Mouse (Mus musculus): ENCODE data around the gene Spcs3. TPM values are rescaled to one million over a fixed set of nuclear protein-coding genes. Genes with fewer than 3 reads are reported as not detected.
"Not testable (repeated sequence)": the region's sequence is repeated elsewhere in the genome, so short reads cannot be mapped to it uniquely, and the experiment has no call there.

Gene Spcs3
- polyA plus RNA-seq, 1 experiment from 2014 or later: 122 TPM

DNA sequence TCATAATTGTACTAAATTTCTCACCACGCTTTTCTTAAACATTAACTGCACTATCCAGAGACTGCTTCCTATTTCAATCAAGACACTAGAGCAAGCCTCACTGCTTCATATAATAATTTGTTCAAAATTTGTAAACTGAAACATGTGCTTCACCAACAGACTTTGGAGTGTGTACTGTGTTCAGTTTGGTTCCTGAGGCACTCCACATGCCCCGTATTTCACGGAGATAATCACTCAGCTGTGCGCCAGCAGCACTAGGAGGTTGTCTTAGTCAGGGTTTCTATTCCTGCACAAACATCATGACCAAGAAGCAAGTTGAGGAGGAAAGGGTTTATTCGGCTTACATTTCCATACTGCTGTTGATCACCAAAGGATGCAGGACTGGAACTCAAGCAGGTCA lies 17.6 kb downstream of the Spcs3 start:
- H3K36me3 ChIP-seq (ENCODE audit: control insufficient read depth, insufficient read depth, low read length); ATAC-seq (replicated peaks; ENCODE audit: low FRiP score); H3K4me1 ChIP-seq (replicated peaks; ENCODE audit: control insufficient read depth, insufficient read depth, low read length); H3K4me3 ChIP-seq (ENCODE audit: low read depth, low read length); H3K27ac ChIP-seq (ENCODE audit: low read depth, low read length); H3K9ac ChIP-seq (ENCODE audit: low read depth, low read length); H3K9me3 ChIP-seq (ENCODE audit: control insufficient read depth, low read length); H3K27me3 ChIP-seq (replicated peaks; ENCODE audit: control insufficient read depth, insufficient read depth, low read length); DNase-seq (ENCODE audit: low spot score): not testable (repeated sequence)
- peak overlapping the region; percentile 18 for H3K4me2 ChIP-seq
- WGBS: 59% methylated on average over 5 of the region's 5 CpGs

DNA sequence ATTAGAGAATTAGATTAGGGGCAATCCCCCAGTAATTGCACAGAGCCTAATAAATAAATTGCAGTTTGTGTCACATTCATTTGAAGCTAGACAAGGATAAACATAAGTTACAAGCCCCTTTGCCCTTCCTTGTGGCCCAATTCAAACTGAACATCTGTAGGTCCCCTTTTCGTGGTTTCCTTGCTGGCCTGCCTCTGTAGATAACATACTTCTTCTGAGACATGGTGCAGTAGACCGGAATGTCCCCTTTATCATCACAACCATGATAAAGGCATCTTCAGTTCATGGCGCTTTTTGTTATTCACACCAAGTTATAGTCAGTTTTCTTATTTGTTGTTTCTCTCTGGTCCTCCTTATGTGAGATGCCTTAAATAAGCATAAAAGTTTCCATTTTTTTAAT lies 18.0 kb downstream of the Spcs3 start:
- 0 out of 2 replicates have a peak, but pooled peaks cover 4% of the 10 kb centered on the region for H3K4me1 ChIP-seq (replicated peaks; ENCODE audit: control insufficient read depth, insufficient read depth, low read length)
- no peaks in the 10 kb centered on the region for H3K27me3 ChIP-seq (replicated peaks; ENCODE audit: control insufficient read depth, insufficient read depth, low read length)
- peak overlapping the region; percentile 73 for H3K27ac ChIP-seq (ENCODE audit: low read depth, low read length)
- H3K9ac ChIP-seq (ENCODE audit: low read depth, low read length): no peak overlapping the region
- ATAC-seq (replicated peaks; ENCODE audit: low FRiP score) (peak; percentile 86), DNase-seq (ENCODE audit: low spot score) (no peak)
- H3K36me3 ChIP-seq (ENCODE audit: control insufficient read depth, insufficient read depth, low read length): no peaks in the 10 kb centered on the region
- no peaks in the 10 kb centered on the region for H3K9me3 ChIP-seq (ENCODE audit: control insufficient read depth, low read length)
- H3K4me3 ChIP-seq (ENCODE audit: low read depth, low read length): no peak overlapping the region
- H3K4me2 ChIP-seq: peak overlapping the region; percentile 18
- WGBS: 32% methylated on average over 3 of the region's 3 CpGs

- peaks cover 4% of the 10 kb centered on the region; the same call in 1 of the 2 replicates for H3K4me1 ChIP-seq (replicated peaks; ENCODE audit: control insufficient read depth, insufficient read depth, low read length)
- H3K4me3 ChIP-seq (ENCODE audit: low read depth, low read length): peak overlapping the region; percentile 32
- H3K9me3 ChIP-seq (ENCODE audit: control insufficient read depth, low read length): no peaks in the 10 kb centered on the region
- H3K4me2 ChIP-seq: peak overlapping the region; percentile 45
- peak; percentile 66 for ATAC-seq (replicated peaks; ENCODE audit: low FRiP score)
- no peak for DNase-seq (ENCODE audit: low spot score)
- no peak overlapping the region for H3K9ac ChIP-seq (ENCODE audit: low read depth, low read length)
- no peaks in the 10 kb centered on the region for H3K27me3 ChIP-seq (replicated peaks; ENCODE audit: control insufficient read depth, insufficient read depth, low read length)
- H3K27ac ChIP-seq (ENCODE audit: low read depth, low read length): no peak overlapping the region
- 10% methylated on average over 10 of the region's 10 CpGs for WGBS
- H3K36me3 ChIP-seq (ENCODE audit: control insufficient read depth, insufficient read depth, low read length): no peaks in the 10 kb centered on the region
Measured at GRCm38 (mm10) chr8:54509221-54509721, 20.5 kb downstream of the Spcs3 start.

GRCm38 (mm10) chr8:54508814-54509213 lies 21.0 kb downstream of the Spcs3 start:
- H3K27me3 ChIP-seq (replicated peaks; ENCODE audit: control insufficient read depth, insufficient read depth, low read length): no peaks in the 10 kb centered on the region
- WGBS: 7% methylated on average over 7 of the region's 11 CpGs
- no peak overlapping the region for H3K9ac ChIP-seq (ENCODE audit: low read depth, low read length)
- H3K4me2 ChIP-seq: peak overlapping the region; percentile 45
- DNase-seq (ENCODE audit: low spot score): no peak
- no peak overlapping the region for H3K27ac ChIP-seq (ENCODE audit: low read depth, low read length)
- no peaks in the 10 kb centered on the region for H3K36me3 ChIP-seq (ENCODE audit: control insufficient read depth, insufficient read depth, low read length)
- peaks cover 4% of the 10 kb centered on the region; the same call in 1 of the 2 replicates for H3K4me1 ChIP-seq (replicated peaks; ENCODE audit: control insufficient read depth, insufficient read depth, low read length)
- H3K4me3 ChIP-seq (ENCODE audit: low read depth, low read length): peak overlapping the region; percentile 32
- ATAC-seq (replicated peaks; ENCODE audit: low FRiP score): peak; percentile 19; the same call in 1 of the 2 replicates
- no peaks in the 10 kb centered on the region for H3K9me3 ChIP-seq (ENCODE audit: control insufficient read depth, low read length)

- Histone ChIP-seq H3K4me2 (no peak overlapping the region), H3K27me3 (replicated peaks; ENCODE audit: control insufficient read depth, insufficient read depth, low read length) (no peaks in the 10 kb centered on the region), H3K4me3 (ENCODE audit: low read depth, low read length) (no peak overlapping the region), H3K36me3 (ENCODE audit: control insufficient read depth, insufficient read depth, low read length) (no peaks in the 10 kb centered on the region), H3K9ac (ENCODE audit: low read depth, low read length) (no peak overlapping the region), H3K9me3 (ENCODE audit: control insufficient read depth, low read length) (no peaks in the 10 kb centered on the region), H3K4me1 (replicated peaks; ENCODE audit: control insufficient read depth, insufficient read depth, low read length) (peaks cover 4% of the 10 kb centered on the region; the same call in 1 of the 2 replicates), H3K27ac (ENCODE audit: low read depth, low read length) (no peak overlapping the region)
- whole genome bisulfite sequencing: 23% methylated on average over 1 of the region's 1 CpGs
- DNase-seq (ENCODE audit: low spot score) (no peak), ATAC-seq (replicated peaks; ENCODE audit: low FRiP score) (no peak)
Measured at GRCm38 (mm10) chr8:54508096-54508456, 21.7 kb downstream of the Spcs3 start.

DNA sequence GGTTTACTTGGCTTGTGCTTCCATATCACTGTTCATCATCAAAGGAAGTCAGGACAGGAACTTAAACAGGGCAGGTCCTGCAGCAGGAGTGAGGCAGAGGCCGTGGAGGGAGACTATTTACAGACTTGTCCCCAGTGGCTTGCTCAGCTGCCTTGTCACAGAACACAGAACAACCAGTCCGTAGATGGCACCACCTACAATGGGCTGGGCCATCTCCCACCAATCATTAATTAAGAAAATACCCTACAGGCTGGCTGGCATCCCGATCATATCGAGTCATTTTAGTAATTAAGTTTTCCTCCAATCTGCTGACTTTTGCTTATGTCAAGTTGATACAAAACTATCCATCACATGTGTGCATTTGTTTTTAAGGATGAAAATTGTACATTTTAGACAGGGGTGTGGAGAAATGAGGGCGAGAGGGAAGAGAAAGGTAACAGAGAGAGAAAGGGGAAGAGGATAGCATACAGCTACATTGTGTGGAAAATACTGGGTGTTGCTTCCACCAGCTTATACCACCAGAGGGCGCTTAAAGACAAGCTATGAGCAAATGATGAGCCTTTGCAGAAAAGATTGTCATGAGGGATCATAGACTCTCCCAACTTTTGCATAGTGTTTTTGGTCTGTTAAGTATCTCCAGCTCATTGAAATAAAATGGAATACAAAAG lies 22.2 kb downstream of the Spcs3 start:
- peak overlapping the region; percentile 11; the same call in 1 of the 2 replicates for H3K4me2 ChIP-seq
- no peak overlapping the region for H3K4me3 ChIP-seq (ENCODE audit: low read depth, low read length)
- no peaks in the 10 kb centered on the region for H3K36me3 ChIP-seq (ENCODE audit: control insufficient read depth, insufficient read depth, low read length)
- H3K27me3 ChIP-seq (replicated peaks; ENCODE audit: control insufficient read depth, insufficient read depth, low read length): no peaks in the 10 kb centered on the region
- peaks cover 4% of the 10 kb centered on the region; the same call in 1 of the 2 replicates for H3K4me1 ChIP-seq (replicated peaks; ENCODE audit: control insufficient read depth, insufficient read depth, low read length)
- H3K9me3 ChIP-seq (ENCODE audit: control insufficient read depth, low read length): no peaks in the 10 kb centered on the region
- ATAC-seq (replicated peaks; ENCODE audit: low FRiP score) (peak; percentile 32; the same call in 1 of the 2 replicates), DNase-seq (ENCODE audit: low spot score) (no peak)
- 24% methylated on average over 6 of the region's 6 CpGs for WGBS
- no peak overlapping the region for H3K9ac ChIP-seq (ENCODE audit: low read depth, low read length)
- no peak overlapping the region for H3K27ac ChIP-seq (ENCODE audit: low read depth, low read length)

- no peaks in the 10 kb centered on the region for H3K27me3 ChIP-seq (replicated peaks; ENCODE audit: control insufficient read depth, insufficient read depth, low read length)
- 56% methylated on average over 2 of the region's 2 CpGs for WGBS
- H3K9ac ChIP-seq (ENCODE audit: low read depth, low read length): no peak overlapping the region
- H3K4me2 ChIP-seq: no peak overlapping the region
- H3K9me3 ChIP-seq (ENCODE audit: control insufficient read depth, low read length): no peaks in the 10 kb centered on the region
- no peaks in the 10 kb centered on the region for H3K36me3 ChIP-seq (ENCODE audit: control insufficient read depth, insufficient read depth, low read length)
- 0 out of 2 replicates have a peak, but pooled peaks have one; percentile 35 for ATAC-seq (replicated peaks; ENCODE audit: low FRiP score)
- no peak for DNase-seq (ENCODE audit: low spot score)
- no peak overlapping the region for H3K4me3 ChIP-seq (ENCODE audit: low read depth, low read length)
- no peak overlapping the region for H3K27ac ChIP-seq (ENCODE audit: low read depth, low read length)
- peaks cover 4% of the 10 kb centered on the region; the same call in 1 of the 2 replicates for H3K4me1 ChIP-seq (replicated peaks; ENCODE audit: control insufficient read depth, insufficient read depth, low read length)
Measured at GRCm38 (mm10) chr8:54505060-54505459, 24.7 kb downstream of the Spcs3 start.

GRCm38 (mm10) chr8:54503104-54503503 lies 26.7 kb downstream of the Spcs3 start:
- DNase-seq (ENCODE audit: low spot score) (no peak), ATAC-seq (replicated peaks; ENCODE audit: low FRiP score) (no peak)
- 83% methylated on average over 7 of the region's 7 CpGs for WGBS
- no peaks in the 10 kb centered on the region for H3K27me3 ChIP-seq (replicated peaks; ENCODE audit: control insufficient read depth, insufficient read depth, low read length)
- H3K27ac ChIP-seq (ENCODE audit: low read depth, low read length): no peak overlapping the region
- H3K9me3 ChIP-seq (ENCODE audit: control insufficient read depth, low read length): no peaks in the 10 kb centered on the region
- no peak overlapping the region for H3K4me3 ChIP-seq (ENCODE audit: low read depth, low read length)
- H3K9ac ChIP-seq (ENCODE audit: low read depth, low read length): no peak overlapping the region
- H3K4me1 ChIP-seq (replicated peaks; ENCODE audit: control insufficient read depth, insufficient read depth, low read length): no peaks in the 10 kb centered on the region; the same call in 1 of the 2 replicates
- no peaks in the 10 kb centered on the region for H3K36me3 ChIP-seq (ENCODE audit: control insufficient read depth, insufficient read depth, low read length)
- H3K4me2 ChIP-seq: no peak overlapping the region

GRCm38 (mm10) chr8:54493915-54494314 lies 35.9 kb downstream of the Spcs3 start:
- H3K9me3 ChIP-seq (ENCODE audit: control insufficient read depth, low read length): no peaks in the 10 kb centered on the region
- H3K4me2 ChIP-seq: no peak overlapping the region
- H3K36me3 ChIP-seq (ENCODE audit: control insufficient read depth, insufficient read depth, low read length): no peaks in the 10 kb centered on the region
- DNase-seq (ENCODE audit: low spot score) (no peak), ATAC-seq (replicated peaks; ENCODE audit: low FRiP score) (no peak)
- 50% methylated on average over 3 of the region's 3 CpGs for whole genome bisulfite sequencing
- no peak overlapping the region for H3K4me3 ChIP-seq (ENCODE audit: low read depth, low read length)
- no peak overlapping the region for H3K27ac ChIP-seq (ENCODE audit: low read depth, low read length)
- no peaks in the 10 kb centered on the region for H3K27me3 ChIP-seq (replicated peaks; ENCODE audit: control insufficient read depth, insufficient read depth, low read length)
- no peak overlapping the region for H3K9ac ChIP-seq (ENCODE audit: low read depth, low read length)
- H3K4me1 ChIP-seq (replicated peaks; ENCODE audit: control insufficient read depth, insufficient read depth, low read length): no peaks in the 10 kb centered on the region

Measured in liver, embryonic 11.5 days (tissue).